Mouse (Mus musculus): Measurements from ENCODE around the gene Ptms. TPM values are rescaled to one million over a fixed set of nuclear protein-coding genes. Genes with fewer than 3 reads are reported as not detected.
A peak's percentile ranks its signal among the peaks of the same experiment; 100 is the strongest.

The Ptms gene
- 303 and 321 TPM in 2 replicates for polyA plus RNA-seq (2015; fragmentation: Nextera tagmentation; extraction: Ambion mirVana)

- under 1% methylated on average over 13 of the region's 13 CpGs for WGBS
- no peak within 1 kb of the TSS; the same call in 1 of the 2 replicates for H3K9ac ChIP-seq
- H3K27ac ChIP-seq = peak within 1 kb of the TSS; percentile 100
- H3K9me3 ChIP-seq = no peaks in the 10 kb centered on the region
- ATAC-seq (ENCODE audit: low FRiP score, low read depth) = peak; percentile 91
- H3K27me3 ChIP-seq = no peaks in the 10 kb centered on the region
- H3K4me3 ChIP-seq = peak within 1 kb of the TSS; percentile 90
- peak within 1 kb of the TSS; percentile 100 for H3K4me2 ChIP-seq (replicated peaks)
- peaks cover 4% of the 10 kb centered on the region for H3K36me3 ChIP-seq
- H3K4me1 ChIP-seq = peaks cover 52% of the 10 kb centered on the region
These were observed at the start of gene Ptms for GRCm38 (mm10) chr6:124919695-124920317. Gene Ptms, minus strand, starts transcription at chr6:124920103.

GRCm38 (mm10) chr6:124967766-124968165 lies 47.9 kb upstream of the Ptms start:
- Histone ChIP-seq H3K4me2 (replicated peaks) (no peak overlapping the region), H3K27me3 (no peaks in the 10 kb centered on the region), H3K36me3 (peaks cover 9% of the 10 kb centered on the region; the same call in 1 of the 2 replicates), H3K4me3 (no peak overlapping the region), H3K9ac (no peak overlapping the region), H3K27ac (no peak overlapping the region), H3K9me3 (peaks cover 8% of the 10 kb centered on the region; the same call in 1 of the 2 replicates), H3K4me1 (peaks cover 12% of the 10 kb centered on the region)
- ATAC-seq (ENCODE audit: low FRiP score, low read depth) = no peak
- WGBS = 68% methylated on average over 4 of the region's 4 CpGs

DNA sequence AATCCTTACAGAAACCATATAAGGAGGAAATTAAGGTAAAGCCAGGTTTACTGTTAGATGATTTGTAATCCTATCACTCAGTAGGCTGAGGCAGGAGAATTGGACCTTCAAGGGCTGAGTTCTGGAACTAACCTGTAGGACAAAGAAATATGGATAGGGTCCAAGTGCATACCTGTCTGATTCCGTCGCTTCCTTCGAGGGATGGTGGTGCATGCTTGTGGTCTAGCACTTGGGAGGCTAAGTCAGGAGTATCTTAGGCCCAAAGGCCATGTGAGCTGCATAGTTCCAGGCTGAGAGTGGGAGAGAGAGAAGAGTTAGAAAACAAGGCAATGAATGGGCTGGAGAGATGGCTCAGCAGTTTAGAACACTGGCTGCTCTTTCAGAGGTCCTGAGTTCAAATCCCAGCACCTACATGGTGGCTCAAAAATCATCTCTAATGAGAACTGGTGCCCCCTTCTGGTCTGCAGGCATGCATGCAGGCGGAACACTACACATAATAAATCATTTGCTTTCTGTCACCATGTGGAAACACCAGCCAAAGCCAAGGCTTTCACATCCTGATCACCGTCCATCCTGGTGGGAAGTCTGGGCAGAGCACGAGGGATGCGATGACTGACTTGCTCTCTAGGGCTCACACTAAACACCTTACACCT lies 46.7 kb upstream of the Ptms start:
- Histone ChIP-seq H3K4me3 (peak overlapping the region; percentile 81), H3K4me1 (peaks cover 12% of the 10 kb centered on the region), H3K9me3 (peaks cover 8% of the 10 kb centered on the region; the same call in 1 of the 2 replicates), H3K4me2 (replicated peaks) (peak overlapping the region; percentile 97), H3K36me3 (peaks cover 18% of the 10 kb centered on the region), H3K27me3 (no peaks in the 10 kb centered on the region), H3K9ac (no peak overlapping the region), H3K27ac (no peak overlapping the region)
- ATAC-seq (ENCODE audit: low FRiP score, low read depth) = no peak
- WGBS = 97% methylated on average over 7 of the region's 7 CpGs

DNA sequence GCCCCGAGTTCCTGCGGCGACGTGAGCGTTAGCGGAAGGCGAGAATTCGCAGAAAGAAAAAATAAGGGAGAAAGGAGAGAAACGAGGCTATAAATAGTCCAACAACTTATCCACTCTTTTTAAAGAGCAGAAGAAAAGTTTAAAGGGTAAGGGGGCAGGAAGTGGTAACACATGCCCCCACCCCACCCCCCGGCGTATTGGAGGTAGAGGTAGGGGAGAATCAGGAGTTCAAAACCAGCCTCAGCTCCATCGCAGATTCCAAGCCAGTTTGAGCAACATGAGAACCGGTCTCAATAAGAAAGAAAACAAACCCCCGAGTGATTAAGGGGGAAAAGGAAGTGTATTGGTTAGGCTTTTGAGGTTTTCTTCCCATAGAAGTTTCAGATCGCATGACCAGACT lies 45.8 kb upstream of the Ptms start:
- Histone ChIP-seq H3K9ac (peak overlapping the region; percentile 91), H3K4me1 (peaks cover 12% of the 10 kb centered on the region), H3K9me3 (peaks cover 8% of the 10 kb centered on the region; the same call in 1 of the 2 replicates), H3K4me3 (peak overlapping the region; percentile 81), H3K4me2 (replicated peaks) (peak overlapping the region; percentile 97), H3K27ac (peak overlapping the region; percentile 95), H3K27me3 (no peaks in the 10 kb centered on the region), H3K36me3 (peaks cover 27% of the 10 kb centered on the region)
- peak; percentile 16; the same call in 1 of the 2 replicates for ATAC-seq (ENCODE audit: low FRiP score, low read depth)
- 13% methylated on average over 15 of the region's 15 CpGs for WGBS

DNA sequence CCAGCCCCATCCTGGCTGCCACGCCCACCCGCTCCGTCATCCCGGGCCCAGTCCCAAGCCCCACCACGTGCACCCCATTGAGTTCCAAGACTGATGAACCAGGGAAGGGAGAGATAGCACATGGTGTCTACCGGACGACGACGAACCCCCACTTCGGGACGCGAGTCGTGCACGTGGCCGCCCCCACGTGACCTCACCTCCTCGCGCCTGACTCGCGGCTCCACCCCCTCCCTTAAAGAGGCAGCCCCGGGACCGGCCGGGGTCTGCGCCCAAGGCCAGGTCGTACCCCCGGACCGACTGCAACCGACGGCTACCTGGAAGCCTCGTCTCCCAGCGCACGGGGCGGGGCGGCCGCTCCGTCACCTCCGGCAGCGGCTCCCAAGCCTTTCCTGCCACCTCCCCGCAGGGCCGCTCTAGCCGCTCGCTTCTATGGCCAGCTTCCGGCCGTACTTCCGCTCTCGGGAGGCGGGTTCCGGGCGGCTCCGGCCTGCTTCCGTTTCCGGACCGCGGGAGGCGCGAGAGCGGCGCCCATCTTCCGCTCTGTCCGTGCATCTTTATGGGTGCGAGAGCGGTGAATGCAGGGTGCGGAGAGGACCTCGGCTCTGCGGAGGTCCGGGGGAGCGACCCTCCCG lies 45.3 kb upstream of the Ptms start, which contains the start of gene Cops7a:
TSS of gene Cops7a (minus strand) at position 451 of the 632 bp plus-strand sequence.
- Histone ChIP-seq H3K4me1 (peaks cover 12% of the 10 kb centered on the region), H3K9me3 (peaks cover 8% of the 10 kb centered on the region; the same call in 1 of the 2 replicates), H3K36me3 (peaks cover 32% of the 10 kb centered on the region), H3K4me3 (peak within 1 kb of the TSS; percentile 81), H3K27ac (peak within 1 kb of the TSS; percentile 95), H3K27me3 (no peaks in the 10 kb centered on the region), H3K9ac (peak within 1 kb of the TSS; percentile 91), H3K4me2 (replicated peaks) (peak within 1 kb of the TSS; percentile 97)
- WGBS = under 1% methylated on average over 68 of the region's 68 CpGs
- ATAC-seq (ENCODE audit: low FRiP score, low read depth) = peak; percentile 95

GRCm38 (mm10) chr6:124964638-124965037 lies 44.7 kb upstream of the Ptms start:
- H3K9me3 ChIP-seq = peaks cover 8% of the 10 kb centered on the region; the same call in 1 of the 2 replicates
- peak overlapping the region; percentile 95 for H3K27ac ChIP-seq
- no peak for ATAC-seq (ENCODE audit: low FRiP score, low read depth)
- WGBS = 44% methylated on average over 16 of the region's 16 CpGs
- peaks cover 38% of the 10 kb centered on the region for H3K36me3 ChIP-seq
- H3K27me3 ChIP-seq = no peaks in the 10 kb centered on the region
- peaks cover 12% of the 10 kb centered on the region for H3K4me1 ChIP-seq
- peak overlapping the region; percentile 91 for H3K9ac ChIP-seq
- peak overlapping the region; percentile 97 for H3K4me2 ChIP-seq (replicated peaks)
- H3K4me3 ChIP-seq = peak overlapping the region; percentile 81

GRCm38 (mm10) chr6:124961021-124961420 lies 41.1 kb upstream of the Ptms start:
- H3K36me3 ChIP-seq = peaks cover 69% of the 10 kb centered on the region
- peaks cover 8% of the 10 kb centered on the region for H3K4me1 ChIP-seq
- no peak overlapping the region for H3K9ac ChIP-seq
- no peaks in the 10 kb centered on the region for H3K9me3 ChIP-seq
- H3K27me3 ChIP-seq = no peaks in the 10 kb centered on the region
- no peak overlapping the region for H3K27ac ChIP-seq
- no peak overlapping the region for H3K4me2 ChIP-seq (replicated peaks)
- WGBS = 94% methylated on average over 12 of the region's 12 CpGs
- no peak overlapping the region for H3K4me3 ChIP-seq
- no peak for ATAC-seq (ENCODE audit: low FRiP score, low read depth)

DNA sequence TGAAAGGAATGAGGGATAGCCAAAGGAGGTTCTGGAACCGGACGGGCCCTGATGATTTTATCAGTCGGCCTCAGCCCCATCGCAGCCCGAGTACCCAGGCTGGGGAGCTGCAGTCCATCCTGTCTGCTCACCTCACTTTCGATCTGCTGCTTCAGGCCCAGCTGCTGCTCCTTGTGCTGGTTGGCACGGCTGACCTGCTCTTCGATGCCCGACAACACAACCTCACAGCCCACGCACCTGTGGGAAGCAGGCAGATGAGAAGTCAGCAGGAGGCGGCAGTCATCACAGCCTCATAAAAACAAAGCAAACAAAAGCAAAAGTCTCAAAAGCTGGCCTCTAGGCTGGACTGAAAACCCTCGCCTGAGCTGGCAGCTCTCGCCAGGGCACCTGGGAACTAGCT lies 40.1 kb upstream of the Ptms start:
- Histone ChIP-seq H3K4me2 (replicated peaks) (no peak overlapping the region), H3K9me3 (no peaks in the 10 kb centered on the region), H3K27ac (no peak overlapping the region), H3K27me3 (no peaks in the 10 kb centered on the region), H3K36me3 (peaks cover 80% of the 10 kb centered on the region), H3K9ac (no peak overlapping the region), H3K4me1 (peaks cover 7% of the 10 kb centered on the region), H3K4me3 (no peak overlapping the region)
- WGBS = 90% methylated on average over 13 of the region's 13 CpGs
- no peak for ATAC-seq (ENCODE audit: low FRiP score, low read depth)

DNA sequence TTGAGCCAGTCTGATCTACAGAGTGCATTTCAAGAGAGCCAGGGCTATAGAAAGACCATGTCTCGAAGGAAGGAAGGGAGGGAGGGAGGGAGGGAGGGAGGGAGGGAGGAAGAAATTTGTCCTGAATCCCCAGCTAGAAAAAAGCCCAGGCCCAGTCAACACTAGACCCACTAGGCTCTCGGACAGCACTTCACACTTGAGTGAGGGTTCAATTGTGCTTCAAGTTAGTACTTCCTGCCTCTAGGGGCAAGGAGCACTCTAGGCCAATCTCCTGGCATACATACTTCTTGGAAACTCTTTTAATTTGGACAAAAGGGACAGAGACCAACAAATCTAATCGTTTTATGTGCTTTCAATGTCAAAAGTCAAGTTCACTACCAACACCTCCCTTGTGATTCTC lies 38.2 kb upstream of the Ptms start:
- no peak overlapping the region for H3K27ac ChIP-seq
- H3K9ac ChIP-seq = no peak overlapping the region
- H3K9me3 ChIP-seq = no peaks in the 10 kb centered on the region
- 93% methylated on average over 3 of the region's 3 CpGs for WGBS
- no peak overlapping the region for H3K4me3 ChIP-seq
- peaks cover 84% of the 10 kb centered on the region for H3K36me3 ChIP-seq
- no peaks in the 10 kb centered on the region for H3K27me3 ChIP-seq
- H3K4me2 ChIP-seq (replicated peaks) = no peak overlapping the region
- no peak for ATAC-seq (ENCODE audit: low FRiP score, low read depth)
- no peaks in the 10 kb centered on the region for H3K4me1 ChIP-seq

DNA sequence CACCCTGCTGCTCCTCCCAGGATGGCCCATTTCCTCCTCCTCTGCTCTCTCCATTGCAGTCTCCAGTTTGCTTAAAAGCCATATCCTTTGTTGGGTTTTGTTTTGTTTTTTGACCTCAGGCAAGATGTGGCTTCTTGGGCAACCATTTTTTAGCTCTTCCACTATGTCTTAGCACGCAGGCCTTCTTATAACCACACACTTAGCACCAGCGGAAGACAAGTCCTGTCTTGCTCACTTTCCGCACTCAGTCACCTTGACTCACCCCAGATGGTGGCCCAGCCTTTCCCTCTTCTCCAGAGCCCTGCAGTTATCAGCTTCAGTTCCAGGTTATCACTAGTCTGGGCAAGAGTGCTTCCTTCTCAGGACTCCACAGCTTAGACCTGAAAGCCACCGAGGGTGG lies 35.3 kb upstream of the Ptms start:
- Histone ChIP-seq H3K4me2 (replicated peaks) (no peak overlapping the region), H3K9me3 (no peaks in the 10 kb centered on the region), H3K4me1 (no peaks in the 10 kb centered on the region), H3K36me3 (peaks cover 59% of the 10 kb centered on the region), H3K27me3 (no peaks in the 10 kb centered on the region), H3K27ac (no peak overlapping the region), H3K4me3 (no peak overlapping the region), H3K9ac (no peak overlapping the region)
- ATAC-seq (ENCODE audit: low FRiP score, low read depth) = no peak
- 93% methylated on average over 4 of the region's 4 CpGs for WGBS

GRCm38 (mm10) chr6:124953991-124954715 lies 34.2 kb upstream of the Ptms start:
- peaks cover 48% of the 10 kb centered on the region for H3K36me3 ChIP-seq
- H3K4me1 ChIP-seq = no peaks in the 10 kb centered on the region
- no peak overlapping the region for H3K4me2 ChIP-seq (replicated peaks)
- H3K27me3 ChIP-seq = no peaks in the 10 kb centered on the region
- no peak overlapping the region for H3K9ac ChIP-seq
- ATAC-seq (ENCODE audit: low FRiP score, low read depth) = no peak
- H3K27ac ChIP-seq = no peak overlapping the region
- H3K4me3 ChIP-seq = no peak overlapping the region
- 96% methylated on average over 2 of the region's 2 CpGs for WGBS
- no peaks in the 10 kb centered on the region for H3K9me3 ChIP-seq

Data from limb, embryonic 13.5 days (tissue).